Mouse (Mus musculus): Measurements from ENCODE around the gene Ralgps1. TPM values are rescaled to one million over a fixed set of nuclear protein-coding genes. Genes with fewer than 3 reads are reported as not detected.
"Not testable (repeated sequence)": the region's sequence is repeated elsewhere in the genome, so short reads cannot be mapped to it uniquely, and the experiment has no call there.

The Ralgps1 gene
- polyA plus RNA-seq, 1 experiment from 2014 or later, result 4.2 TPM

DNA sequence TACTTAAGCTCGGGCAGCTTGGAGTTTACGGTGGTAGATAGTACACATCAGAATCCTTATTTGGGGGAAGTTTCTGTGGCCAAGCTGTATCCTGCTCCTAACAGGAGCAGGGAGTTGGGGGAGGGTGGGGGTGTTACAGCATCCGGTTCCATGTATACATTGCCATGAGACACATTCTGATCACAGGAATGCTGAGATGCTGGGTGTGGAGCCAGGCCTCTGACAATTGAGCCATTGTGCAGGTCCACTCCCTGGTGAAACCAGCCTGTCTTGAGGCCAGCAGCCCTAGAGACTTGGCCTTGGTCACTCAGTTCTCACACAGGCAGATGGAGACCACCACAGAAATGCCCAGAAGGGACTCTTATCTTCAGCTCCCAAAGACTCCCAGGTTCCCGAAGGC lies 151.6 kb downstream of the Ralgps1 start:
- ATAC-seq (ENCODE audit: low read depth) (no peak), DNase-seq (ENCODE audit: low spot score) (no peak)
- H3K27ac ChIP-seq (replicated peaks; ENCODE audit: low read depth, low read length), result no peak overlapping the region
- 78% methylated on average over 4 of the region's 4 CpGs for WGBS
- H3K4me2 ChIP-seq (ENCODE audit: low read depth, low read length), result no peak overlapping the region
- H3K4me3 ChIP-seq (ENCODE audit: low read depth, low read length), result no peak overlapping the region
- H3K9ac ChIP-seq (ENCODE audit: low read depth, low read length), result no peak overlapping the region
- peaks cover 27% of the 10 kb centered on the region for H3K4me1 ChIP-seq (ENCODE audit: control insufficient read depth, insufficient read depth, low read length)
- peaks cover 14% of the 10 kb centered on the region; the same call in 1 of the 2 replicates for H3K36me3 ChIP-seq (ENCODE audit: control insufficient read depth, insufficient read depth, low read length)
- no peaks in the 10 kb centered on the region for H3K27me3 ChIP-seq (replicated peaks; ENCODE audit: control insufficient read depth, insufficient read depth, low read length)
- no peaks in the 10 kb centered on the region for H3K9me3 ChIP-seq (ENCODE audit: control insufficient read depth, low read length)

DNA sequence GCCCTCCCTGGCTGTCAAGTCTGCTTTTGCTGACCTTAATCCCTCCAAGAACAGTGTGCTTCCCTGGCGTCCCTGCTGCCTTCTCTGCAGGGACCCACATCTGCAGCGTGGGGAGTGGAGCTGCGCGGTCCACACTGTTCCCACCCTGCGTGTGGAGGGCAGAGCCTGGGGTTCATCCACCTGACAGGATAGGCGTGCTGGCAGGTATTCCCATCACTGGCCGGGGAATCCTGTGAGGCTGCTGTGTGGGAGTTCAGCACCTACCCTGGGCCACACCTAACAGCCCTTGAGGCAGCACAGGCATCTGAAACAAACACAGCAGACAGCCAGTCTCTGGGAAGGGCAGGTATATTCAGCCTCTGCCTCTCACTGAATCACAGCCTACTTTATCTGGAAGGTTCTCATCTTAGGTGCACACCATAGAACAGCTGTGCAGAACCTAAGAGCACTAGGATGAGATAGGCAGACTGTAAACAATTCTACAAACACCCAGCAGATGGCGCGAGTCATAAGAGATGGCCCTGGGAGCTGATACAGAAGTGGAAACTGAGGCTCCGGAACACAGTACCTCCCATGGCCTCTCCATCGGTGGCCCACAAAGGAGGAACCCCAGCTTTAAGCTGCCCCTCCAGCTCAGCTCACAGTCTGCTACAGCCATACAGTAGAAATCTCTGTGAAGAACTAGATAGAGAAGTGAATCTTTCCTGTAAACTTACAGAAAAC lies 152.2 kb downstream of the Ralgps1 start:
- peak overlapping the region; percentile 9; the same call in 1 of the 2 replicates for H3K9ac ChIP-seq (ENCODE audit: low read depth, low read length)
- H3K9me3 ChIP-seq (ENCODE audit: control insufficient read depth, low read length), result no peaks in the 10 kb centered on the region
- peak; percentile 51 for DNase-seq (ENCODE audit: low spot score)
- peaks cover 14% of the 10 kb centered on the region; the same call in 1 of the 2 replicates for H3K36me3 ChIP-seq (ENCODE audit: control insufficient read depth, insufficient read depth, low read length)
- no peak overlapping the region for H3K4me2 ChIP-seq (ENCODE audit: low read depth, low read length)
- WGBS, result 68% methylated on average over 11 of the region's 11 CpGs
- no peak overlapping the region for H3K4me3 ChIP-seq (ENCODE audit: low read depth, low read length)
- no peak overlapping the region for H3K27ac ChIP-seq (replicated peaks; ENCODE audit: low read depth, low read length)
- peaks cover 25% of the 10 kb centered on the region for H3K4me1 ChIP-seq (ENCODE audit: control insufficient read depth, insufficient read depth, low read length)
- H3K27me3 ChIP-seq (replicated peaks; ENCODE audit: control insufficient read depth, insufficient read depth, low read length), result no peaks in the 10 kb centered on the region
- ATAC-seq (ENCODE audit: low read depth), result no peak

DNA sequence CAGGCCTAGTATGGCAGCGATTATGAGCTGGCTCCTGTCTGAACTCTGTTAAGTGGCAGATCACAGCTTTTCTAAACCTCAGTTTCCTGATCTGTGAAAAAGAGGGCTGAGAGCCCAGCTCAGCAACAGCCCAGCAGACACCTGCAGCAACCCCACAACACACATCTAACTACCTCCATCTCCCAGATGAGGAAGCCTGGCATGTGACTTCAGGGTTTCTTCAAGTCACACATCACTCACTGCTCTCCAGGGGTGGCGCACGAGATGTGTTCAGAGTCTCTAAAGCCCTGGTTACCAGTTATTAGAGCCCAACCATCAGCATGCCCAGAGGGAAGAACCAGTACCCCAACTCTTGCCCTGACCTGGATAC lies 153.9 kb downstream of the Ralgps1 start:
- peaks cover 14% of the 10 kb centered on the region; the same call in 1 of the 2 replicates for H3K36me3 ChIP-seq (ENCODE audit: control insufficient read depth, insufficient read depth, low read length)
- no peaks in the 10 kb centered on the region for H3K27me3 ChIP-seq (replicated peaks; ENCODE audit: control insufficient read depth, insufficient read depth, low read length)
- no peak for ATAC-seq (ENCODE audit: low read depth)
- H3K4me2 ChIP-seq (ENCODE audit: low read depth, low read length), result peak overlapping the region; percentile 86
- WGBS, result 42% methylated on average over 3 of the region's 3 CpGs
- H3K27ac ChIP-seq (replicated peaks; ENCODE audit: low read depth, low read length), result no peak overlapping the region
- peak overlapping the region; percentile 79 for H3K9ac ChIP-seq (ENCODE audit: low read depth, low read length)
- no peaks in the 10 kb centered on the region for H3K9me3 ChIP-seq (ENCODE audit: control insufficient read depth, low read length)
- no peak for DNase-seq (ENCODE audit: low spot score)
- H3K4me1 ChIP-seq (ENCODE audit: control insufficient read depth, insufficient read depth, low read length), result peaks cover 25% of the 10 kb centered on the region
- peak overlapping the region; percentile 59 for H3K4me3 ChIP-seq (ENCODE audit: low read depth, low read length)

DNA sequence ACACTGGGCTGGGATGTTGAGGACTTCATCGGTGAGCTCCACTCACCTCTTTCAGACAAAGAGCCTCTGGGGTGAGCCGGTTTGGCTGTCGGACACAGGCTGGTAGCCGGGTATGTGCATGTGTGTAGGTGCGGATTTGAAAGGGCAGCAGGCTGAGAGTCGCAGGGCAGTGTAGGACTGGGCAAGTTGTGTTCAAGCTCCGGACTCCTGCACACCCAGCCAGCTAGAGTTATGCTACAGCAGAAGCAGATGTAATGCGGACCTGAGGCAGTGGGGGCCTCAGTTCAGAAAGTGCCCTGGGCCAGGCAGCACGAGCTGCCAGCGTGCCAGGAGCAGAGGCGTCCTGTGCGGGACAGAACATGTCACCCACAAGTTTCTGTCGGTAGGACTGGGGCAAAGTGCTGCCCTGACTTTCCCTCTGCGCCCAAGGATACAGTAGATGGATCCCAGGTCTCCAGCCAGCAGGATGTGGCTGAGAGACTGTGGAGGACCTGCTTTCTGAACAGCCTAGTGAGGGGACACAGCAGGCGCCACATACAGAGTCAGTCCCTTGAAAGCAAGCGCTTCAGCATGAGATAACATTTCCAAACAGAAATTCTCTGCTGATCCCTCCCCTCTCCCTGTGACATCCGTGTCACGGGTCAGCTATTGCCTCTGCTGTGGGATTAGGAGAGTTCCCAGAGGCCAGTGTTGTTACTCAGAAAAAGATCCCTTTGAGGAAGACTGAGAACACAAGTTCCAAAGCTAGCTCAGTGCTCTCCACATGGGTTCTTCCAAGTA lies 154.5 kb downstream of the Ralgps1 start:
- DNase-seq (ENCODE audit: low spot score), result peak; percentile 46
- WGBS, result 6% methylated on average over 18 of the region's 18 CpGs

DNA sequence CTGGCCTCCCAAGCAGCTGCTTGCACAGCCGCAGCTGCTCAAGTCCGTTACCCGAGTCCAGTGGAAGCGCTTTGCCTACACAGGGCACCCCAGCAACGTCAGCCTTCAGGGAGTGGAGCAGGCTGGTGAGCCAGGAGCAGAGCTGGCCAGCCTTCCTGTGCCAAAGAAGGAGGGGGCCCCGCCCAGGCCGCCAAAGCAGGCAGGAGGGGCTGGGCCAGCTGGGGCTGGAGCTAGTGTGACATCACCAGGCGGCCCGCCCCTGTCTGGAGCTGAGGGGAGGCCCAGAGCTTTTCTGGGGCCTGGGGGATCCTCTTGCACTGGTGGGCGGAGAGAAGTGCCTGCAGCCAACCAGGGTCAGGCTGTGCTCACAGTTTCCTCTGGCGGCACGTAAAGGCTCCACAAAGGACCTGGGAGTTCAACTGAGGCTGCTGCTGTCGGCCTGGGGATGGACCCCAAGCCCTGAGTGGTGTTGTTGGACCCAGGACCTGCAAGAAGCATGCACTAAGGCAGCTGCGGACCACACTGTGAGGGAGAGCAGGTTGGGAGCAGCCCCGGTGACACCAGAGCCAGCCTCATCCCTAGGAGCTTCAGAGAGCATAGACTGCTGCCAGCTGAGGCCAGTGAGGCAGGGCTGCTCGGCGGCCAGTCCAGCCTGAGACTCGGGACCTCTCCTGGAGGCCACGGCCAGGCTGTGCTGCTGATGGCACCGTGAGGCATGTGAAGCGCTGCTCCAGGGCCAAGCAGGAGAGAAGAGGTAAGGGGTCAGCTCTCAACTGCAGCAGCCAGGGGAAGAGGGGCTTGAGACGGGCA lies 155.4 kb downstream of the Ralgps1 start, which contains the start of gene Angptl2:
Gene Angptl2, plus strand, starts transcription at position 370 of the 810 bp plus-strand sequence.
- 1% methylated on average over 22 of the region's 22 CpGs for WGBS
- peak; percentile 97 for ATAC-seq (ENCODE audit: low read depth)

More for the DNA sequence above, 154.5 kb downstream of the Ralgps1 start:
- H3K27me3 ChIP-seq (replicated peaks; ENCODE audit: control insufficient read depth, insufficient read depth, low read length), result no peaks in the 10 kb centered on the region
- peak overlapping the region; percentile 59 for H3K4me3 ChIP-seq (ENCODE audit: low read depth, low read length)
- H3K36me3 ChIP-seq (ENCODE audit: control insufficient read depth, insufficient read depth, low read length), result peaks cover 9% of the 10 kb centered on the region; the same call in 1 of the 2 replicates
- peak overlapping the region; percentile 87 for H3K27ac ChIP-seq (replicated peaks; ENCODE audit: low read depth, low read length)
- peak overlapping the region; percentile 79 for H3K9ac ChIP-seq (ENCODE audit: low read depth, low read length)
- no peaks in the 10 kb centered on the region for H3K9me3 ChIP-seq (ENCODE audit: control insufficient read depth, low read length)
- H3K4me2 ChIP-seq (ENCODE audit: low read depth, low read length), result peak overlapping the region; percentile 86
- peaks cover 25% of the 10 kb centered on the region for H3K4me1 ChIP-seq (ENCODE audit: control insufficient read depth, insufficient read depth, low read length)
- ATAC-seq (ENCODE audit: low read depth), result no peak

DNA sequence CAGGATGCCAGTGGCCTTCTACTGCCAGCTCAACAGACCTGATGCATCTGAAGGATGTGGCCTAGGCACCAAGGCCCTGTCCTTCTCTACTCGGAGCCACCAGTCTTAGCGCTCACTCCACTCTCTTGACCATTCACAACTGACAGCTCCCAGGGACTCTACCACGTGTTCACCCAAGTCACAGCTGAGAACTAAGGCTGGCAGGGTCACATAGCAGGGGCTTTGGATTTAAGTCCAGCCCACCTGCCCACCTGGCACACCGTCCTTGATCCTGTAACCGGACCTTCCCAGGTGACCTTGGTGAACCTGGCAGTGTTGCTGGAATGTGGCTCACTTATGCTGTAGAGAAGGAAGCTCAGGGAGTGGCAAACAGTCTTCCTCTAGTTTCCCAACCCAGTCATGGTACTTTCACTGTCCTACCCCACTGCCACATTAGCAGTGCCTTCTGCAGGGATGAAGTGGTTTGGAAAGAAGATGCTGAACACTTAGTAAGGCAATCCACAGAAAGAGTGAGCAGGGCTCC lies 156.0 kb downstream of the Ralgps1 start:
- no peaks in the 10 kb centered on the region; the same call in 1 of the 2 replicates for H3K36me3 ChIP-seq (ENCODE audit: control insufficient read depth, insufficient read depth, low read length)
- no peaks in the 10 kb centered on the region for H3K27me3 ChIP-seq (replicated peaks; ENCODE audit: control insufficient read depth, insufficient read depth, low read length)
- H3K27ac ChIP-seq (replicated peaks; ENCODE audit: low read depth, low read length), result peak overlapping the region; percentile 87
- peak overlapping the region; percentile 79 for H3K9ac ChIP-seq (ENCODE audit: low read depth, low read length)
- H3K9me3 ChIP-seq (ENCODE audit: control insufficient read depth, low read length), result no peaks in the 10 kb centered on the region
- H3K4me1 ChIP-seq (ENCODE audit: control insufficient read depth, insufficient read depth, low read length), result peaks cover 19% of the 10 kb centered on the region
- 41% methylated on average over 5 of the region's 5 CpGs for WGBS
- ATAC-seq (ENCODE audit: low read depth), result no peak
- H3K4me3 ChIP-seq (ENCODE audit: low read depth, low read length), result peak overlapping the region; percentile 59
- DNase-seq (ENCODE audit: low spot score), result no peak
- H3K4me2 ChIP-seq (ENCODE audit: low read depth, low read length), result peak overlapping the region; percentile 86

More for the DNA sequence above, 155.4 kb downstream of the Ralgps1 start, which contains the start of gene Angptl2:
- peak within 1 kb of the TSS; percentile 87 for H3K27ac ChIP-seq (replicated peaks; ENCODE audit: low read depth, low read length)
- peak; percentile 98 for DNase-seq (ENCODE audit: low spot score)
- H3K4me1 ChIP-seq (ENCODE audit: control insufficient read depth, insufficient read depth, low read length), result peaks cover 21% of the 10 kb centered on the region
- no peaks in the 10 kb centered on the region; the same call in 1 of the 2 replicates for H3K36me3 ChIP-seq (ENCODE audit: control insufficient read depth, insufficient read depth, low read length)
- no peaks in the 10 kb centered on the region for H3K27me3 ChIP-seq (replicated peaks; ENCODE audit: control insufficient read depth, insufficient read depth, low read length)
- peak within 1 kb of the TSS; percentile 86 for H3K4me2 ChIP-seq (ENCODE audit: low read depth, low read length)
- peak within 1 kb of the TSS; percentile 79 for H3K9ac ChIP-seq (ENCODE audit: low read depth, low read length)
- H3K4me3 ChIP-seq (ENCODE audit: low read depth, low read length), result peak within 1 kb of the TSS; percentile 59
- no peaks in the 10 kb centered on the region for H3K9me3 ChIP-seq (ENCODE audit: control insufficient read depth, low read length)

DNA sequence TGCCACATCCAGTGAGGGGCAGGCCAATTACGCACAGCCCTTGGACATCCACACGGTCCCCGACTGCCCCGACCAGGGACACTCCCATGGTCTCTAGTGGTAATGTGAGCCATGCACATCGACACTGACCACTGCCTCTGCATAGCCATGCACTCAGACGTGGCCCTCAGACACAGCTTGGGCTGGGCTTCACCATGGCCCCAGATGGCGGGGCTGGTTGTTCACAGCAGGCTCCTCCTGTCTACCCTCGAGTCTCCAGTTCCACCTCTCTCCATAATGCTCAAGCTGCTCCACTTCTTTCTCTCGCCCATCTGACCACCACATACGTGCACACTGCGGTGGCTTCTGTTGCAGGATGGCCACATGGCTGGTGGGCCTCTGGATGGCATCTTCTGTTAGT lies 160.0 kb downstream of the Ralgps1 start:
- not testable (repeated sequence) for H3K36me3 ChIP-seq (ENCODE audit: control insufficient read depth, insufficient read depth, low read length); H3K9ac ChIP-seq (ENCODE audit: low read depth, low read length); DNase-seq (ENCODE audit: low spot score); H3K4me3 ChIP-seq (ENCODE audit: low read depth, low read length); H3K27me3 ChIP-seq (replicated peaks; ENCODE audit: control insufficient read depth, insufficient read depth, low read length); H3K9me3 ChIP-seq (ENCODE audit: control insufficient read depth, low read length); H3K4me2 ChIP-seq (ENCODE audit: low read depth, low read length); H3K27ac ChIP-seq (replicated peaks; ENCODE audit: low read depth, low read length); ATAC-seq (ENCODE audit: low read depth)
- peaks cover 14% of the 10 kb centered on the region for H3K4me1 ChIP-seq (ENCODE audit: control insufficient read depth, insufficient read depth, low read length)
- 84% methylated on average over 9 of the region's 11 CpGs for WGBS

DNA sequence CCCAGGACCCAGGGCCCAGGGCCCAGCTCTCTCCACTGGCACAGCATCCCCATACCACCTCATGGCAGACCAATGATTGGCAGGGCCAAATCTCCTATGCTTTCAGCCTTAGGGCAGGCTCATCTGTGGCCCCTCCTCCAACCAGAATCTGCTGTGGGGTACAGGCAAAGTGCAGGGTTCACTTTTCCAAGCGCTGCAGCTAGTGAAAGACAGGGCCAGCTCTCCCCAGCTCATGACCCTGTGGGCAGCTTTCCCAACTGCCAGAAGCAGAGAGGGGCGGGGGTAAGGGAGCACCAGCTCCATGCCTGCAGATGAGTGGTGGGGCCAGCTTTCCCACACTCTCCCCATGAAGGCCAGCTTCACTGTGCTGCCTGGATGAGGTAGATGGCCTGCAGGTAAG lies 160.4 kb downstream of the Ralgps1 start:
- no peak overlapping the region for H3K27ac ChIP-seq (replicated peaks; ENCODE audit: low read depth, low read length)
- DNase-seq (ENCODE audit: low spot score) (no peak), ATAC-seq (ENCODE audit: low read depth) (no peak)
- H3K4me1 ChIP-seq (ENCODE audit: control insufficient read depth, insufficient read depth, low read length), result peaks cover 14% of the 10 kb centered on the region
- no peaks in the 10 kb centered on the region for H3K36me3 ChIP-seq (ENCODE audit: control insufficient read depth, insufficient read depth, low read length)
- no peak overlapping the region for H3K9ac ChIP-seq (ENCODE audit: low read depth, low read length)
- no peak overlapping the region for H3K4me3 ChIP-seq (ENCODE audit: low read depth, low read length)
- no peak overlapping the region for H3K4me2 ChIP-seq (ENCODE audit: low read depth, low read length)
- no peaks in the 10 kb centered on the region for H3K9me3 ChIP-seq (ENCODE audit: control insufficient read depth, low read length)
- WGBS, result 72% methylated on average over 2 of the region's 2 CpGs
- H3K27me3 ChIP-seq (replicated peaks; ENCODE audit: control insufficient read depth, insufficient read depth, low read length), result no peaks in the 10 kb centered on the region

Measured in embryonic facial prominence, embryonic 14.5 days (tissue).